Mouse (Mus musculus) limb, embryonic 14.5 days (tissue): ENCODE results near the gene Vsig1. TPM values are rescaled to one million over a fixed set of nuclear protein-coding genes. Genes with fewer than 3 reads are reported as not detected.

Experiments used
- ATAC-seq: fragments of 200-750 bp; cut with Nextera tagmentation; 2 replicates; pipeline ENCODE4 v1.8.0; 2017; ENCODE audit warnings: low read depth, moderate number of reproducible peaks, moderate TSS enrichment; ENCODE audit not compliant: low FRiP score
- DNase-seq: peaks from one replicate; pipeline ENCODE4 v3.0.0-alpha.2; 2015; ENCODE audit warnings: low spot score
- H3K27ac ChIP-seq: fragments of 300-500 bp; sonication (generic); replicated peaks from 2 replicates; pipeline ENCODE4 v1.5.1; 2014; ENCODE audit warnings: low read depth, mild to moderate bottlenecking, low read length, moderate library complexity, mixed read lengths
- H3K27me3 ChIP-seq: fragments of 300-500 bp; sonication (generic); 2 replicates; pipeline ENCODE4 v1.6.1; 2014; ENCODE audit warnings: low read length, mixed read lengths; ENCODE audit not compliant: control insufficient read depth, insufficient read depth
- H3K36me3 ChIP-seq: fragments of 300-500 bp; sonication (generic); 2 replicates; pipeline ENCODE4 v1.6.1; 2014; ENCODE audit warnings: mild to moderate bottlenecking, low read length, moderate library complexity, mixed read lengths; ENCODE audit not compliant: control insufficient read depth, insufficient read depth
- H3K4me1 ChIP-seq: fragments of 300-500 bp; sonication (generic); 2 replicates; pipeline ENCODE4 v1.6.1; 2014; ENCODE audit warnings: antibody characterized with exemption, low read length, mixed read lengths; ENCODE audit not compliant: control insufficient read depth, insufficient read depth
- H3K4me2 ChIP-seq: fragments of 300-500 bp; sonication (generic); replicated peaks from 2 replicates; pipeline ENCODE4 v1.6.1; 2014; ENCODE audit warnings: low read depth, mild to moderate bottlenecking, low read length, moderate library complexity; ENCODE audit not compliant: severe bottlenecking
- H3K4me3 ChIP-seq: fragments of 300-500 bp; sonication (generic); replicated peaks from 2 replicates; pipeline ENCODE4 v1.5.1; 2014; ENCODE audit warnings: low read length
- H3K9ac ChIP-seq: fragments of 300-500 bp; sonication (generic); 2 replicates; pipeline ENCODE4 v1.6.1; 2014; ENCODE audit warnings: mild to moderate bottlenecking, low read depth, low read length, moderate library complexity; ENCODE audit not compliant: severe bottlenecking
- H3K9me3 ChIP-seq: fragments of 300-500 bp; sonication (generic); 2 replicates; pipeline ENCODE4 v1.6.1; 2016; ENCODE audit warnings: low read length; ENCODE audit not compliant: control insufficient read depth
- POLR2A ChIP-seq: fragments of 200-500 bp; IDR thresholded peaks from 2 replicates; pipeline ENCODE4 v1.8.0; 2012; ENCODE audit warnings: inconsistent platforms, mild to moderate bottlenecking, moderate library complexity, borderline replicate concordance; ENCODE audit not compliant: insufficient read depth, insufficient read length; ENCODE audit errors: extremely low read depth
- WGBS: fragments of 180-500 bp; shearing (Covaris S2); extraction: QIAGEN DNeasy Blood & Tissue Kit; methylation state at CpG from one replicate; pipeline ENCODE4 v1.1.7; 2014; 5-methylcytosine and 5-hydroxymethylcytosine counted together
- polyA plus RNA-seq, 2 experiments: library from polyadenylated mRNA; depleted of rRNA in 1 of 2; stranded (reverse) in 1 of 2; unstranded in 1 of 2; fragments of >200 nt; fragmentation: Nextera tagmentation in 1 of 2; extraction: Ambion mirVana in 1 of 2; gene quantifications; 2 replicates each; pipeline versions ENCODE4 v1.2.1 to v1.2.3; 2012 to 2014

The Vsig1 gene
- not detected in 2 replicates for polyA plus RNA-seq (2012; rRNA removed)
- polyA plus RNA-seq (2014; fragmentation: Nextera tagmentation; extraction: Ambion mirVana), result not detected in 2 replicates

DNA sequence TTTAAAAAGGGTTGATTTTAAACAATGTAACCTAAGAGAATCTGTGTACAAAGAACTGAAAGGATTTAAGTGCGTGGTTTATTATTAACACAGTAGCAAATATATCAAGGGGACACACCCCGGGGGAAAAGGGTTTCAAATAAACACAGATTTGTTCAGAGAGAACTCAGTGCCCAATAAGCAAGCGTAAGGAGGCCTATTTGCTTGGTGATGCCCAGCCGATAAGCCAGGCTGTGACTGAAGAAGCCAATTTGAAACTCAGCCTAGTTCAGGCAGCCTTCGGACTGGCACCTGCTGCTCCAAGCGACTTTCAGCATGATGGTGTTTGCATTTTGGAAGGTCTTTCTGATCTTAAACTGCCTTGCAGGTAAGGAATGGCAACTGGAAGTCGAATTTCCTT is at the start of gene Vsig1:
Gene Vsig1 (plus strand): TSS at position 249 of the 400 bp plus-strand sequence.
- ATAC-seq (no peak), DNase-seq (no peak)
- no peaks in the 10 kb centered on the region for H3K36me3 ChIP-seq
- H3K4me3 ChIP-seq, result no peak within 1 kb of the TSS
- H3K9ac ChIP-seq, result no peak within 1 kb of the TSS
- H3K27me3 ChIP-seq, result no peaks in the 10 kb centered on the region
- H3K4me2 ChIP-seq, result no peak within 1 kb of the TSS
- TF ChIP-seq POLR2A, result no peak
- no peak within 1 kb of the TSS for H3K27ac ChIP-seq
- no peaks in the 10 kb centered on the region for H3K4me1 ChIP-seq
- no peaks in the 10 kb centered on the region for H3K9me3 ChIP-seq
- WGBS, result 69% methylated on average over 7 of the region's 7 CpGs

DNA sequence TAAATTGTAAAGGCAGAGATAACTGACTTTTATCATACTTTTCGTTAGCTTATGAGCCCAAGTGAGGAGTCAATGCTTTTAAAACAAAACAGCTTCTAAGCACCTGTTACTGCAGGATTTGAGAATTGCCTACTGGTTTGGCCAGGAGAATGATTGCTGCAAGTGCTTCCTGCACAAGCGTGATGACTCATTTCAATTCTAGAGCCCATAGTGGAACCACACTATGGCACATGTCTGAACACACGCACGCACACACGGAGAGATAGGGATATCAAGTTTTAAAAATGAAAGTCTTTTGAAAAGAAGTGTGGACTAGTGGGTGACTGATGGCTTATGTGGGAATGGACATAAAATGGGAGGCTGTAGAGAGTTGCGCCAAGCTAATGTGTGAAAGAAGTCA is 44.6 kb upstream of the Vsig1 start:
- no peak for TF ChIP-seq POLR2A
- no peaks in the 10 kb centered on the region for H3K27me3 ChIP-seq
- H3K9me3 ChIP-seq, result no peaks in the 10 kb centered on the region
- ATAC-seq, result no peak
- H3K36me3 ChIP-seq, result no peaks in the 10 kb centered on the region
- H3K4me2 ChIP-seq, result no peak overlapping the region
- H3K27ac ChIP-seq, result no peak overlapping the region
- H3K4me3 ChIP-seq, result no peak overlapping the region
- DNase-seq, result no peak
- H3K9ac ChIP-seq, result no peak overlapping the region
- H3K4me1 ChIP-seq, result no peaks in the 10 kb centered on the region
- 91% methylated on average over 6 of the region's 6 CpGs for WGBS

DNA sequence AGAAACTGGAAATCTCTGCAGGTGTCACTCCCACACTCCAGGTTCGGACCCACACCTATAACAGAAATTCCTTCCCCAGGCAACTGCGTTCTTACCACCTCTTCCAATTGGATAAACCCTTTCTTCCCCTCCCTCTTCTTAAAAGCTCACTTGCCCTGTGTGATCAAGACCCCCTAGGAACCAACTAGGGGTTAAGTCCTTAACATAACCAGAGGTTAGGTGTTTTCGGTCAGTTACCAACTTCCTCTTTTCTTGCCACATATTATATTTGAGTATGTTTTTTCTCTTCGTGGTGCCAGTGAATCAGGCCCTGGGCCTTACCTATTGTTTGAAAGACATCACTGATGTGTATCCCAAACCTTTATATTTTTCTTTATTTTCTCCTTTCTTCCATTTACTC is 44.0 kb upstream of the Vsig1 start:
- Histone ChIP-seq H3K4me3 (no peak overlapping the region), H3K4me1 (no peaks in the 10 kb centered on the region), H3K4me2 (no peak overlapping the region), H3K9me3 (no peaks in the 10 kb centered on the region), H3K36me3 (no peaks in the 10 kb centered on the region), H3K9ac (no peak overlapping the region), H3K27ac (no peak overlapping the region), H3K27me3 (no peaks in the 10 kb centered on the region)
- no peak for TF ChIP-seq POLR2A
- WGBS, result 87% methylated on average over 4 of the region's 4 CpGs
- no peak for ATAC-seq
- no peak for DNase-seq

DNA sequence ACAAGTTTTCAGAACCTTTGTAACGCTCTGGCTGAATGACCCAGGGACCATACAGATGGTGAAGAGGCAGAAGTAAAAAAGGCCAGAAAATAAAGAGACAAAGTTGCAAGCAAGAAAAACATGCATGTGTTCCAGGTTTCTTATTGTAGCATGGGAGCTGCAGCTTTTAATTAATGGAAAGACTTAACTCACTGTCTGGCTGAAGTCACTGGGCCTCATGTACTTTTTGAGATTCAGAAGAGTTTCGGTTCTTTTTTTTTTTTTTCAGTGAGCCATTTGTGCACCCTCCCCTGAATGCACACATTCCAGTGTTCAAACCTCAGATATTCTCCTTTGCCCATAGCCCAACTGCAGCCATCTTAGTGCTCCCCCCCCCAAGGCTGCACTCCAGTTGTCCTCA is 20.2 kb upstream of the Vsig1 start:
- DNase-seq (no peak), ATAC-seq (no peak)
- no peak overlapping the region for H3K4me2 ChIP-seq
- no peak overlapping the region for H3K27ac ChIP-seq
- no peak overlapping the region for H3K4me3 ChIP-seq
- no peaks in the 10 kb centered on the region for H3K27me3 ChIP-seq
- no peaks in the 10 kb centered on the region for H3K36me3 ChIP-seq
- H3K4me1 ChIP-seq, result no peaks in the 10 kb centered on the region
- 84% methylated on average over 2 of the region's 2 CpGs for WGBS
- no peaks in the 10 kb centered on the region for H3K9me3 ChIP-seq
- no peak overlapping the region for H3K9ac ChIP-seq
- no peak for TF ChIP-seq POLR2A

DNA sequence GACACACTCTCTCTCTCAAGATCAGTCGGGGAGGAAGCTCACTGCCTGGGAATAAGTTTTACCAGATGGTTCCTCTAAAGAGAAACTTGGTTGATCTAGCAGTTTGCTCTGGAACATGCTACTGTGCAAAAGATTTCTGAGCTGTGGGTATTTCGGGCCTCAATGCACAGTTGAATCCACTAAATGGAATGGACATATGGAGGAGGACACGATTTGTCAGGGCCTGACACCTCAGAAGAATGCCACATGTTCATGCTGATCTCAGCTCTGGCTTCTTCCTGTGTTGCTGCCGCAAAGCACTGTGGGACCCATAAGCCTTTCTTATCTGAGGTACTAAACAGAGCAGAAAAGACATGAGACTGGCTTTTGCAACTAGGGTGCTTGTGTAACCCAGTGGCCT is 15.6 kb upstream of the Vsig1 start:
- 81% methylated on average over 4 of the region's 4 CpGs for WGBS

DNA sequence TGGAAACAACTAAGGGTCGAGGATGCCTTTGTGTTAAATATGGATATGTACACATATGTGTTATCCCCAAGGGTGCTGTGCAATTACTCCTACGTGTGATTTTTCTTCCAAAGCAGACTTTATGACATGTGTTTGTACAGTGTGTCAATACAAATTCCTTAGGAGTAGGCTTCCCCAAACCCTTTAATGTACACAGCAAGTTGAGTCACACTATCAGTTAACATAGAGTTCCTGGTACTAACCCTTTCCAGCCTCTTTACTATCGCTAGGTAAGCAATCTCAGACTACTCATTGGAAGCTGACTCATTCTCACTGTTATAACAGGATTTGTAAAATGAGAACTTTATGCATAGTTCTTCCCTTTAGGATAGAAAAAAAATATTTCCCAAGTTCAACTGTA is 3.9 kb upstream of the Vsig1 start:
- Histone ChIP-seq H3K9ac (no peak overlapping the region), H3K27me3 (no peaks in the 10 kb centered on the region), H3K4me3 (no peak overlapping the region), H3K4me1 (no peaks in the 10 kb centered on the region), H3K4me2 (no peak overlapping the region), H3K27ac (no peak overlapping the region), H3K9me3 (no peaks in the 10 kb centered on the region), H3K36me3 (no peaks in the 10 kb centered on the region)
- TF ChIP-seq POLR2A, result no peak
- DNase-seq, result no peak
- WGBS, result 82% methylated on average over 3 of the region's 3 CpGs
- no peak for ATAC-seq

More for the DNA sequence above, 15.6 kb upstream of the Vsig1 start:
- H3K27me3 ChIP-seq, result no peaks in the 10 kb centered on the region
- no peak for TF ChIP-seq POLR2A
- no peak overlapping the region for H3K9ac ChIP-seq
- H3K27ac ChIP-seq, result no peak overlapping the region
- H3K36me3 ChIP-seq, result no peaks in the 10 kb centered on the region
- H3K9me3 ChIP-seq, result no peaks in the 10 kb centered on the region
- DNase-seq, result no peak
- H3K4me3 ChIP-seq, result no peak overlapping the region
- no peaks in the 10 kb centered on the region for H3K4me1 ChIP-seq
- no peak for ATAC-seq
- no peak overlapping the region for H3K4me2 ChIP-seq
